Mouse (Mus musculus) stomach, postnatal 0 days (tissue): ENCODE measurements around the gene Cage1. TPM values are rescaled to one million over a fixed set of nuclear protein-coding genes. Genes with fewer than 3 reads are reported as not detected.

ENCODE experiments used
- ATAC-seq: fragments of 200-750 bp; cut with Nextera tagmentation; 2 replicates; pipeline ENCODE4 v1.8.0; 2017; ENCODE audit not compliant: low FRiP score, low TSS enrichment
- DNase-seq: peaks from one replicate; pipeline ENCODE4 v3.0.0-alpha.2; 2016; ENCODE audit warnings: low spot score
- H3K27ac ChIP-seq: fragments of 300-500 bp; sonication (generic); replicated peaks from 2 replicates; pipeline ENCODE4 v1.5.1; 2014; ENCODE audit warnings: mild to moderate bottlenecking, control low read depth
- H3K27me3 ChIP-seq: fragments of 300-500 bp; sonication (generic); 2 replicates; pipeline ENCODE4 v1.6.1; 2014; ENCODE audit warnings: low read length; ENCODE audit not compliant: control insufficient read depth, insufficient read depth
- H3K36me3 ChIP-seq: fragments of 300-500 bp; sonication (generic); 2 replicates; pipeline ENCODE4 v1.6.1; 2014; ENCODE audit warnings: low read length, mixed read lengths; ENCODE audit not compliant: control insufficient read depth, insufficient read depth
- H3K4me1 ChIP-seq: fragments of 300-500 bp; sonication (generic); replicated peaks from 2 replicates; pipeline ENCODE4 v1.6.1; 2014; ENCODE audit warnings: antibody characterized with exemption; ENCODE audit not compliant: control insufficient read depth, insufficient read depth
- H3K4me2 ChIP-seq: fragments of 300-500 bp; sonication (generic); replicated peaks from 2 replicates; pipeline ENCODE4 v1.6.1; 2014; ENCODE audit warnings: low read depth, mild to moderate bottlenecking, control low read depth, moderate library complexity
- H3K4me3 ChIP-seq: fragments of 300-500 bp; sonication (generic); 2 replicates; pipeline ENCODE4 v1.5.1; 2014; ENCODE audit warnings: low read depth, low read length, control low read depth
- H3K9ac ChIP-seq: fragments of 300-500 bp; sonication (generic); 2 replicates; pipeline ENCODE4 v1.6.1; 2014; ENCODE audit warnings: mild to moderate bottlenecking, low read length, control low read depth, mixed read lengths
- H3K9me3 ChIP-seq: fragments of 300-500 bp; sonication (generic); 2 replicates; pipeline ENCODE4 v1.6.1; 2016; ENCODE audit warnings: low read length; ENCODE audit not compliant: control insufficient read depth
- CTCF ChIP-seq: IDR thresholded peaks from 2 replicates; pipeline ENCODE4 v1.5.1; 2016; ENCODE audit warnings: antibody characterized with exemption, low read depth, mild to moderate bottlenecking, moderate library complexity
- EP300 ChIP-seq: optimal IDR thresholded peaks from 2 replicates; pipeline ENCODE3; 2016; ENCODE audit warnings: antibody characterized with exemption
- WGBS: fragments of 180-500 bp; shearing (Covaris S2); extraction: QIAGEN DNeasy Blood & Tissue Kit; methylation state at CpG from one replicate; pipeline ENCODE4 v1.1.7; 2014; 5-methylcytosine and 5-hydroxymethylcytosine counted together
- polyA plus RNA-seq: library from polyadenylated mRNA; unstranded; fragments of >200 nt; fragmentation: Nextera tagmentation; extraction: Ambion mirVana; gene quantifications from 2 replicates; pipeline ENCODE4 v1.2.1, GENCODE M21; 2015

Gene Cage1
- polyA plus RNA-seq, 1 experiment from 2014 or later = 0.86 TPM

DNA sequence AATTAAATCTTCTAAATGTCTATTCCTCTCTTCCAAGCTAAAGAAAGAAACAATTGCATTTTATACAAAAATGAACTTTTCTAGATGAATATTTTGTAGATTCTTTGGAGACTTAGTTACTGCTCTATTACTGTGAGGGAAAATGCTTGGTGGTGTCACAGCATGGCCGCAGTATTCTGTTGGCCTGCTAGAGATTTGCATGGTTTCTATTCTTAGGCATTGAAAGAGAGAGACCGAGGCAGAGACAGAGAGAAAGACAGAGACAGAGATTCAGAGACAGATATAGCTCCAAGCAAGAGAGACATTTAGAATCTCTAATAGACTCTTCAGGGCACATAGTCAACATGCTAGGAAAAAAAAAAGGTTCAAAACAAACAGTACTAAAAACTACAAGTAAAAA is 28.9 kb downstream of the Cage1 start:
- Histone ChIP-seq H3K36me3 (no peaks in the 10 kb centered on the region), H3K9me3 (no peaks in the 10 kb centered on the region), H3K27me3 (no peaks in the 10 kb centered on the region), H3K4me3 (no peak overlapping the region), H3K4me2 (no peak overlapping the region), H3K4me1 (no peaks in the 10 kb centered on the region), H3K27ac (no peak overlapping the region), H3K9ac (no peak overlapping the region)
- TF ChIP-seq CTCF (no peak), EP300 (no peak)
- WGBS = 95% methylated on average over 2 of the region's 2 CpGs
- no peak for ATAC-seq
- DNase-seq = no peak

DNA sequence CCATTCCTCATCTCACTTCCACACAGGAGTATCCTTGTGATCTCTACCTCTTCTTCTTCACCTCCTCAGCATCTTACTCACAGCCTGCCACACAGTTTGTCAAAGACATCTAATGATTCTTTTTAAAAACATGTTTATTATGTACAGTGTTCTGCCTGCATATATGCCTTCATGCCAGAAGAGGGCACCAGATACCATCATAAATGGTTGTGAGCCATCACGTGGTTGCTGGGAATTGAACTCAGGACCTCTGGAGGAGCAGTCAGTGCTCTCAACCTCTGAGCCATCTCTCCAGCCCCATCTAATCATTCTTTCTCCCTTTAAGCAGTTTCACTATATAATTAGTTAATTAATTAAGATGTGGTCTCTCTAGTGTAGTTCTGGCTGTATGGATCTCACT is 34.4 kb downstream of the Cage1 start:
- no peak for DNase-seq
- TF ChIP-seq CTCF (peak; percentile 42; the same call in 1 of the 2 replicates), EP300 (no peak)
- WGBS = 53% methylated on average over 1 of the region's 1 CpGs

DNA sequence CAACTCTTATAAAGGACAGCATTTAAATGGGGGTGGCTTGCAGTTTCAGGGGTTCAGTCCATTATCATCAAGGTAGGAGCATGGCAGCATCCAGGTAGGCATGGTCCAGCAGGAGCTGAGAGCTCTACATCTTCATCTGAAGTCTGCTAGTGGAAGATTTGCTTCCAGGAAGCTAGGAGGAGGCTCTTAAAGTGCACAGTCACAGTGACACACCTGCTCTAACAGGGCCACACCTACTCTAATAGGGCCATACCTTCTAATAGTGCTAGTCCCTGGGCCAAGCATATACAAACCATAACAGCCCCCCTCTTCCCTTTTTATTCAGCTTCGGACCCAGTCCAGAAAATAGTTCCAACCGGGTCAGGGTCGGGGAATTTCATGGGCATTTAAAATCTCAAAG is 37.2 kb downstream of the Cage1 start:
- 76% methylated on average over 3 of the region's 3 CpGs for WGBS
- Histone ChIP-seq H3K4me1 (no peaks in the 10 kb centered on the region), H3K9me3 (no peaks in the 10 kb centered on the region), H3K4me3 (no peak overlapping the region), H3K36me3 (no peaks in the 10 kb centered on the region), H3K9ac (no peak overlapping the region), H3K27ac (no peak overlapping the region), H3K27me3 (no peaks in the 10 kb centered on the region), H3K4me2 (no peak overlapping the region)
- ATAC-seq (peak; percentile 70; the same call in 1 of the 2 replicates), DNase-seq (no peak)
- TF ChIP-seq EP300 = no peak
- no peak for TF ChIP-seq CTCF

More for the DNA sequence above, 34.4 kb downstream of the Cage1 start:
- H3K36me3 ChIP-seq = no peaks in the 10 kb centered on the region
- no peak overlapping the region for H3K9ac ChIP-seq
- H3K4me1 ChIP-seq = no peaks in the 10 kb centered on the region
- H3K4me3 ChIP-seq = no peak overlapping the region
- H3K4me2 ChIP-seq = no peak overlapping the region
- no peak for ATAC-seq
- no peaks in the 10 kb centered on the region for H3K9me3 ChIP-seq
- no peak overlapping the region for H3K27ac ChIP-seq
- H3K27me3 ChIP-seq = no peaks in the 10 kb centered on the region

- H3K4me2 ChIP-seq = peak overlapping the region; percentile 70
- no peaks in the 10 kb centered on the region for H3K27me3 ChIP-seq
- H3K9me3 ChIP-seq = no peaks in the 10 kb centered on the region
- H3K4me3 ChIP-seq = peak overlapping the region; percentile 99
- WGBS = 9% methylated on average over 7 of the region's 7 CpGs
- H3K36me3 ChIP-seq = peaks cover 10% of the 10 kb centered on the region; the same call in 1 of the 2 replicates
- ATAC-seq = peak; percentile 36
- H3K4me1 ChIP-seq = no peaks in the 10 kb centered on the region
- no peak overlapping the region for H3K9ac ChIP-seq
- H3K27ac ChIP-seq = peak overlapping the region; percentile 96
- TF ChIP-seq EP300 (no peak), CTCF (no peak)
- no peak for DNase-seq
These were observed 42.5 kb downstream of the Cage1 start for GRCm38 (mm10) chr13:37994405-37994749.

DNA sequence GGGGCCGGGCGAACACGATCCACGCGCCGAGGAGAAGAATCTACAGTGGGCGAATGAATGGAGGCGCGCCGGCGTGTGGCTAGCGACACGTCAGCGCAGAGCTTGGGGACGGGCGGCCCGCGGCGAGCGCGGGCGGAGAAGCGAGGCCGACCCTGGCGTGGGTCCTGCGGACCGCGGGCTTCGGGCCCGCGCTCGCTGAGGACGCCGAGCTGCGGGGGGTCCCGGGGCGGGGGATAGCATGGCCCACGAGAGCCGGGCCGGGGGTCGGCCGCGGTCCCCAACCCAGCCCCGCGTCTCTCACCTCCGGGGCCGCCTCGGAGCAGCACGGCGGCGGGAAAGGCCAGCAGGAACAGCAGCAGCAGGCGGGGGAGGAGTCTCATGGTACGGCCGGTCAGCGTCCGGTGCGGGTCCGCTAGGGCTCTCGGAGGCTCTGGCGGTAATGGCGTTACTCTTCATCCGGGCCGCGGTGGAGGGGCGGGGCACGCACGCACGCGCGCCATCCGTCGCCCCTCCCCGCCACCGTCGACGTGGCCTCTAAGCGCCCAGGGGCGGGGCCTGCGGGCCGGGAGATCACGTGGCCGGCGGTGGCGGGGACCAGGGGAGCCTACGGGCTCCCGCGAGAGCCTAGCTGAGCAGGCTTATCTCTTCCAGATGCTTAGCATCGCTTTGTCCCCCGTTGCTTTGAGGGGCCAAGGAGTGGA is 43.0 kb downstream of the Cage1 start, which contains the start of gene Ssr1:
Gene Ssr1, minus strand, starts transcription at position 514 of the 701 bp plus-strand sequence.
- H3K27ac ChIP-seq = peak within 1 kb of the TSS; percentile 96

DNA sequence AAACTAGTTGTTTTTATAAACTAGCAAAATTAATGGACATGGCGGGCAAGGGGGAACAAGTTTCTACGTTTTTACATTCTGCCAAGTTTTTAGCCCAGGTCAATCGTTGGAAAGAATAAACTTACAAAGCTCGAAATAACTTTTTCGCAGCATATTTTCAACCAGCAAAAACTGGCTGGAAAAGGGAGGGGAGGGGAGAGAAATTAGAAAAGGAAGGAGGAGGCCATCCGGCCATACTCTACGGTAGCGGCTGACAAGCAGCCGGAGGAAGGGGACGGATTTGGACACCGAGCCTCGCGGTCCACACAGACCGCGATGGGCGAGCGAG is 43.5 kb downstream of the Cage1 start:
- TF ChIP-seq EP300 (no peak), CTCF (no peak)
- H3K4me1 ChIP-seq = no peaks in the 10 kb centered on the region
- peak overlapping the region; percentile 70 for H3K4me2 ChIP-seq
- DNase-seq (no peak), ATAC-seq (no peak)
- H3K36me3 ChIP-seq = peaks cover 13% of the 10 kb centered on the region
- peak overlapping the region; percentile 99 for H3K4me3 ChIP-seq
- H3K9me3 ChIP-seq = no peaks in the 10 kb centered on the region
- 1% methylated on average over 17 of the region's 17 CpGs for WGBS
- peak overlapping the region; percentile 94 for H3K9ac ChIP-seq
- H3K27ac ChIP-seq = peak overlapping the region; percentile 96
- H3K27me3 ChIP-seq = no peaks in the 10 kb centered on the region

More for the DNA sequence above, 43.0 kb downstream of the Cage1 start, which contains the start of gene Ssr1:
- Histone ChIP-seq H3K4me1 (no peaks in the 10 kb centered on the region), H3K36me3 (peaks cover 13% of the 10 kb centered on the region), H3K9ac (peak within 1 kb of the TSS; percentile 94), H3K4me2 (peak within 1 kb of the TSS; percentile 70), H3K9me3 (no peaks in the 10 kb centered on the region), H3K4me3 (peak within 1 kb of the TSS; percentile 99), H3K27me3 (no peaks in the 10 kb centered on the region)
- TF ChIP-seq CTCF (no peak), EP300 (no peak)
- DNase-seq (peak; percentile 97), ATAC-seq (peak; percentile 96)
- WGBS = under 1% methylated on average over 81 of the region's 89 CpGs
